Mouse (Mus musculus) heart, embryonic 13.5 days (tissue): ENCODE measurements around the gene Olfr1423. TPM values are rescaled to one million over a fixed set of nuclear protein-coding genes. Genes with fewer than 3 reads are reported as not detected.

Experiments used
- ATAC-seq: fragments of 200-750 bp; cut with Nextera tagmentation; 2 replicates; pipeline ENCODE4 v1.8.0; 2017; ENCODE audit warnings: moderate TSS enrichment; ENCODE audit not compliant: insufficient number of reproducible peaks, low FRiP score, low TSS enrichment; ENCODE audit errors: extremely low read depth
- H3K27ac ChIP-seq: fragments of 300-500 bp; sonication (generic); replicated peaks from 2 replicates; pipeline ENCODE4 v1.5.1; 2015; ENCODE audit warnings: moderate library complexity, mild to moderate bottlenecking, inconsistent platforms
- H3K27me3 ChIP-seq: fragments of 300-500 bp; sonication (generic); replicated peaks from 2 replicates; pipeline ENCODE4 v1.6.1; 2015; ENCODE audit warnings: mild to moderate bottlenecking, inconsistent platforms
- H3K36me3 ChIP-seq: fragments of 300-500 bp; sonication (generic); 2 replicates; pipeline ENCODE4 v1.6.1; 2015; ENCODE audit warnings: mild to moderate bottlenecking, inconsistent platforms
- H3K4me1 ChIP-seq: fragments of 300-500 bp; sonication (generic); 2 replicates; pipeline ENCODE4 v1.6.1; 2015; ENCODE audit warnings: inconsistent platforms
- H3K4me2 ChIP-seq: fragments of 300-500 bp; sonication (generic); 2 replicates; pipeline ENCODE4 v1.6.1; 2015; ENCODE audit warnings: inconsistent platforms, mild to moderate bottlenecking, moderate library complexity
- H3K4me3 ChIP-seq: fragments of 300-500 bp; sonication (generic); 2 replicates; pipeline ENCODE4 v1.5.1; 2015; ENCODE audit warnings: moderate library complexity, mild to moderate bottlenecking, inconsistent platforms
- H3K9ac ChIP-seq: fragments of 300-500 bp; sonication (generic); 2 replicates; pipeline ENCODE4 v1.6.1; 2015; ENCODE audit warnings: inconsistent platforms, mild to moderate bottlenecking, moderate library complexity
- H3K9me3 ChIP-seq: fragments of 300-500 bp; sonication (generic); 2 replicates; pipeline ENCODE4 v1.6.1; 2016; ENCODE audit warnings: inconsistent platforms
- WGBS: fragments of 180-500 bp; shearing (Covaris S2); methylation state at CpG from one replicate; pipeline ENCODE4 v1.1.7; 2015; ENCODE audit warnings: mixed read lengths; 5-methylcytosine and 5-hydroxymethylcytosine counted together
- polyA plus RNA-seq: library from polyadenylated mRNA; unstranded; fragments of >200 nt; fragmentation: Nextera tagmentation; extraction: Ambion mirVana; gene quantifications from 2 replicates; pipeline ENCODE4 v1.2.1, GENCODE M21; 2015

Gene Olfr1423
- polyA plus RNA-seq, 1 experiment from 2014 or later = not detected

- Histone ChIP-seq H3K9ac (peak overlapping the region; percentile 79), H3K4me3 (peak overlapping the region; percentile 63), H3K36me3 (no peaks in the 10 kb centered on the region), H3K4me2 (peak overlapping the region; percentile 80), H3K9me3 (no peaks in the 10 kb centered on the region), H3K4me1 (peaks cover 41% of the 10 kb centered on the region), H3K27me3 (no peaks in the 10 kb centered on the region), H3K27ac (peak overlapping the region; percentile 74)
- WGBS = under 1% methylated on average over 41 of the region's 41 CpGs
- peak; percentile 71 for ATAC-seq
Measured at GRCm38 (mm10) chr19:12005376-12006360, 35.4 kb downstream of the Olfr1423 start.

DNA sequence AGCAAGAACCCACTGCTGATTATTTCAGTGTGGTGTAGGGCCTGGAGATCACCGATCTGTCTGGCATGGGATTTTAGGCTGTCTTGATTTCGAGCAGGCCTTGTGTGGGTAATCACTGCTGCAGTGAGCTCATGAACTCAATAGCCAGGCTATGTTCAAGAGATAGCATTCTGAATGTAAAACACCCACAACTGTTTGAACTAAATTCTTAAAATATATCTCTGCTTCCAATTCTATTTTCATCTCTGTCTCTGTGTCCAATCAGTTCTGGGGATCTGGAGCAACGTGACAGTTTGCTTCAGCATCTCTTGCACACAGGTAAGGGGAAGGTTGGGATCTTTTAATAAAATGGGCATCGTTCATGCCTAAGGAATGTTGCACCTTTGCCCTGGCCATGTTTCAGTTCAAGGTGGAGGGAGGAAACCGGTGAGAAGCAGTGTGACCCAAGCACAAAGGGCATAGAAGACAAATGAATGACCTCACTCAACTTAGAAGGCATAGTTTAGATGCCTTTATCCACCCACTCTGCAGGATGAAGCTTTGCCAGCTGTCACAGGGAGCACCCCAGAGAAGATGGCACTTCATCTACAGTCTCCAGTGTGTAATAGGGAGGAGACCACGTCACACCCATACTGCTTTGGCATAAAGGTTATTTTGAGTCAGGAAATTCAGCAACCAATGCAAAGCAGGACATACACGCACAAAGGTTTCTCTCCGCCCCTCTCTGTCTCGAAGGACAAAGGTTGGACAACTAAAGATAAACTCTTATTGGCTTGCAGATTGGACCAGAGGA, 36.7 kb downstream of the Olfr1423 start:
- Histone ChIP-seq H3K27me3 (no peaks in the 10 kb centered on the region), H3K9ac (peak overlapping the region; percentile 79), H3K36me3 (no peaks in the 10 kb centered on the region), H3K4me2 (peak overlapping the region; percentile 80), H3K4me1 (peaks cover 42% of the 10 kb centered on the region), H3K4me3 (peak overlapping the region; percentile 63), H3K27ac (peak overlapping the region; percentile 74), H3K9me3 (no peaks in the 10 kb centered on the region)
- ATAC-seq = no peak
- 35% methylated on average over 9 of the region's 9 CpGs for WGBS

DNA sequence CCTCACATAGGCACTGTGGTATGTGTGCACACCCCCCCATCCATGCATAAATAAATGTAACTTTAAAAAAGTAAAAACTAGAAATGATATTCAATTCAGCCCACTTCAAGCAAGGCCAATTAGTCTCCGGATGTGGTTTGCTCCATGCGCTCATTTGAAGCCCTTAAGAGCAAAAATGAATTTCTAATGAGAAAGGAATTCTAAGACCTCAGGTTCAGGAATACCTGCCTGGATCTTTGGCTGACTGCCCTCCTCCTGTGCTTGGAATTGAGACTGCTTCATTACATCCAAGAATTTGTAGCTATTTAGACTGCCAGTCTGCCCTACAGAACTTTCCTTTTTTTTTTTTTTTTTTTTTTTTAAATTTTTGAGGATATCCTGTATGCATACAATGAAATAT, 37.5 kb downstream of the Olfr1423 start:
- Histone ChIP-seq H3K4me1 (peaks cover 38% of the 10 kb centered on the region), H3K9me3 (no peaks in the 10 kb centered on the region), H3K4me2 (no peak overlapping the region), H3K27ac (no peak overlapping the region), H3K36me3 (no peaks in the 10 kb centered on the region), H3K27me3 (no peaks in the 10 kb centered on the region), H3K9ac (no peak overlapping the region), H3K4me3 (no peak overlapping the region)
- WGBS = 74% methylated on average over 2 of the region's 2 CpGs
- no peak for ATAC-seq

DNA sequence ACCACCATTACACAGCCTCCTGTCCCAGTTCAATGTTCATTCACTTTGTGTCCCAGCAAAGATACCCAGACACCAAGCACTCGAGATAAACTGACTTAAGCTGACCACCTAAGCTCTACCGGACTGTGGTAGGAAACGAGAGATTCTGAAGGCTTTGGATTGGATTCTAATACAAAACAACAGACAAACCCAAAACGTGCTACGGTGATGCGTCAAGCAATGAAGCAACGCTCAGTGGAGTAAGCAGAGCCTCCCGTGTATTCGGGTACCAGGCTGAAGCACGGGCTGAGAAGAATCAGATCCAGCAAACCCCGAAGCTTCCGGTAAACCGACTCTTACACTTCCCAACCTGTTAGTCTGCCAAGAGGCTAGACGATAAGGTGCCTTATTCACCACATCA, 38.3 kb downstream of the Olfr1423 start:
- WGBS = 44% methylated on average over 14 of the region's 14 CpGs
- no peak overlapping the region for H3K9ac ChIP-seq

DNA sequence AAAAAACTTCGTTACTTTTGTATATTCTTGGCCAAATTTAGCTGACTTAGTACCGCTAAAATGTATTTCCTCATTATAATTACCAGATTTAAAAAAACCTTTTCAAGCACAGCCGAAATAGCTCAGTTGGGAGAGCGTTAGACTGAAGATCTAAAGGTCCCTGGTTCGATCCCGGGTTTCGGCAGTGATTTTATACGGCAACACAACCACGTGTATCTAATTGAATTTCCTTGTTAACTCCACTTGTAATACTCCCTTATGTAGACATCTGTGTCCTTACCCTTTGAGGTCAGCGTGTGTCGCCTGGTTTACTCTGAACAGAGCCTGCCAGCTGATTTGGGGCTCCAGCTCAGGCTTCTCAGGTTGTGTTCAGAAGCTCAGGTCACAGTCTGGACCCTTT, 39.0 kb downstream of the Olfr1423 start:
- ATAC-seq = no peak
- Histone ChIP-seq H3K27ac (no peak overlapping the region), H3K27me3 (no peaks in the 10 kb centered on the region), H3K9ac (0 out of 2 replicates have a peak overlapping the region, but pooled peaks have one; percentile 11), H3K4me1 (peaks cover 30% of the 10 kb centered on the region), H3K4me3 (peak overlapping the region; percentile 13), H3K36me3 (no peaks in the 10 kb centered on the region), H3K4me2 (peak overlapping the region; percentile 59), H3K9me3 (no peaks in the 10 kb centered on the region)
- WGBS = 5% methylated on average over 11 of the region's 11 CpGs

More for the DNA sequence above, 38.3 kb downstream of the Olfr1423 start:
- Histone ChIP-seq H3K4me2 (peak overlapping the region; percentile 59), H3K36me3 (no peaks in the 10 kb centered on the region), H3K9me3 (no peaks in the 10 kb centered on the region), H3K4me3 (peak overlapping the region; percentile 13), H3K27me3 (no peaks in the 10 kb centered on the region), H3K4me1 (peaks cover 37% of the 10 kb centered on the region), H3K27ac (no peak overlapping the region)
- ATAC-seq = no peak

DNA sequence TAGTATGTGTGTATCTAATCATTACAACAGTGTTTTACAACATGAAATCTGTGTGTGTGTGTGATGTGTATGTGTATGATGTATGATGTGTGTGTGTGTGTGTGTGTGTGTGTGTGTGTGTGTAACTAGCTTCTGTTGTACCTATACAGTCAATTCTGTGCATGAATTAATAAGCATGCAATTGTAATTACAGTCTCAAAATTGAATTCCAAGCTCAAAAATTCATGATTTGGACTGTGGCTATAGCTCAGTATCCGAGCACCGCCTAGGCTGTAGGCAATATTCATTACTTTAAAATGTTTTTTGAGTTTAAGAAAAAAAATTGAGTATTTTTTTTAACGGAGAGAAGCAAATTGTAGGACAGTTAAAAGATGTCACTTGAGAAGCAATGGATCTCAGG, 39.4 kb downstream of the Olfr1423 start:
- Histone ChIP-seq H3K27me3 (no peaks in the 10 kb centered on the region), H3K4me2 (0 out of 2 replicates have a peak overlapping the region, but pooled peaks have one; percentile 59), H3K4me1 (peaks cover 26% of the 10 kb centered on the region), H3K9me3 (no peaks in the 10 kb centered on the region), H3K4me3 (0 out of 2 replicates have a peak overlapping the region, but pooled peaks have one; percentile 9), H3K27ac (no peak overlapping the region), H3K9ac (no peak overlapping the region), H3K36me3 (no peaks in the 10 kb centered on the region)
- WGBS = 28% methylated on average over 3 of the region's 3 CpGs
- ATAC-seq = no peak

DNA sequence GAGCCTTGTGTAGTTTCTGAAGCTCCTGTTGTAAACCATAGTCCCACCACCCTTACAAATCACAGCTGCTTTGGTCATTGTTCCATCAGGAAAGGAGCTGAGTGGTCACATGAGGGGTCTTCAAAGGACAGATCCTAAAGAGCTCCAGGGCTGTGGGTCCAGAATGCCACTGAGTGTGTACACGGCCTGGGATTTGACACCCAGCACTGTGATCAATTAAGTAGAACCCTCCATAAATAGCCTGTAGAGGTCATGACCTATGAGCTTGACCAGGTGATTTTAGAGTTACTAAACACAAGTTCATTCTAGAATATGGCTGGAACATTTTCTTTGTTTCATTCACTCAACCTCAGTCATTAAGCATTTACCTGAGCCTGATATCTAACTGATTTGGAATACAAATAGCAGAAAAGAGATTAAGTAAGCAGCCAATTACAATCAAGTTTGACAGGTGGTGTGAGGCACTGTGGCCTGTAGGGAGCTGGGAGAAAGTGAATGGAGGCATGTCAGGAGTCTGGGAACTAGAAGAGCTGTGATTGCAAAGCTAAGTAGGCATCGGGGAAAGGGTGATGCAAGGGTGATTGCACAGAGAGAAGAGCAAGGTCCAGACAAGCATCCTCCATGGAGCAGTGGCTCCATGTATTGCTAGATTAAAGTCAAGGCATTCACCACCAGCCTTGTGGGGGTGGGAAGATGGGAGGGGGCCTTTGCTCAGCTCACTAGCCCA, 45.2 kb downstream of the Olfr1423 start:
- Histone ChIP-seq H3K27me3 (no peaks in the 10 kb centered on the region), H3K9me3 (no peaks in the 10 kb centered on the region), H3K4me3 (no peak overlapping the region), H3K4me2 (no peak overlapping the region), H3K9ac (no peak overlapping the region), H3K36me3 (peaks cover 48% of the 10 kb centered on the region), H3K27ac (no peak overlapping the region; the same call in 1 of the 2 replicates), H3K4me1 (peaks cover 18% of the 10 kb centered on the region)
- WGBS = 45% methylated on average over 2 of the region's 2 CpGs
- ATAC-seq = no peak

DNA sequence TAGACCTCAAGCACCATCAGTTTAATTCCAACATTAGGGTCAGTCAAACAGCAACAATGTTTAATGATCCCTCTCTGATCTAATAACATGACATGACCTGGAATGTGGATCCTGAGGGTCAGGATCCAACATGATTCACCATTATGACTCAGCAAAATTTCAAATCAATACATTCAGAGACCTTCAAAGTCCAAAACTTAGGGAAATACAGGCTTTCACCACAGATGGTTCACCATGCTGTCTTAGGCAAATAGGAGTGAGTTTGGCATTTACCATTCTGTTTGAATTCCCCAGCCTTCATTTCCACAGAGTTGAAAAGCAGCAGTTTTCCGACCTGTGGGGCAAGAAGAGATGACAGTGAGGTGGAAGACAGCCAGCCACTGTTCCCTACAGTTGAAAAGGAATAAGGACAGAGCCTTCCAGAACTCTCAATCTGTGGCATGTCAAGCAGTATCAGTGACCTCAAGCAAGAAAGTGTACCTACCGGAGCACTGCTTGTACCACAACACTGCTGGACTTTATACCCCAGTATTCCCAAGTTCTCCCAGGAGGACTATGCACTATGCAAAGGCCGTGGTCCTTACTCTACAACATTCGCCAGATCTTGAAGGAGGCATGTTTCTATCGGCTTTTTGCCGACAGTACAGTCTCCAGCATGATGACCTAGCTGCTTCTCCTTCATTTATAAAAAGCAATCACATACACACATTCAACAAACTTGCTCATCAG, 46.2 kb downstream of the Olfr1423 start:
- no peaks in the 10 kb centered on the region for H3K9me3 ChIP-seq
- no peaks in the 10 kb centered on the region for H3K27me3 ChIP-seq
- peaks cover 58% of the 10 kb centered on the region for H3K36me3 ChIP-seq
- H3K4me1 ChIP-seq = peaks cover 18% of the 10 kb centered on the region
- no peak overlapping the region for H3K4me3 ChIP-seq
- H3K27ac ChIP-seq = 0 out of 2 replicates have a peak overlapping the region, but pooled peaks have one; percentile 15
- 84% methylated on average over 6 of the region's 6 CpGs for WGBS
- H3K4me2 ChIP-seq = no peak overlapping the region
- no peak overlapping the region for H3K9ac ChIP-seq
- no peak for ATAC-seq

DNA sequence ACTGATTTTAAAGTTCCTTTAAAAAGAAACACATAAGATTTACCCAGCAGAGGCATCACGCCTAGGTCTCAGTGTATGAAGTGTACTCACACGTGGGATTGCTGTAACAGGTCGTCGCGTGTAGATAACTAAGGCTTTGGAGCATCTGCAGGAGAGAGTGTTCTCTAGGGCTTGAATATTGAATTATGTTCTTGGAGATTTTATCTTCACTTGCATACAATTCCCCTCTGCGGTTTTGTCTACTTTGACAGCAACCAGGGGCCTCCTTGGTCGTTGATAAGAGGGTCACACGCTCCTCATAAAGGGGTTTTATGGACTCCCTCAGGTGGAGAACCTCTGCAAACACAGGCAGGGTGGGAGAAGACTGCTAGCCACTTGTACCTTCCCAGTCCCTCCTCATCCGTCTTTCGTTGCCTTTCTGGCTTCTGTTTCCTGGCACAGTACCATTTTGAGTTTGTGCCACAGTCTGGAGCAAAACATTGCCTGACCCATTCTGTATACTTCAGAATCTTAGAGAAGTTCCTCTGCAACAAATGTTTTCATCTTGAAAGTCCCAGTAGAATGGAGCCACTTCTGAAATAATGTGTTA, 48.6 kb downstream of the Olfr1423 start:
- Histone ChIP-seq H3K36me3 (peaks cover 81% of the 10 kb centered on the region), H3K27ac (no peak overlapping the region), H3K4me1 (peaks cover 14% of the 10 kb centered on the region), H3K4me3 (no peak overlapping the region), H3K9me3 (no peaks in the 10 kb centered on the region), H3K4me2 (no peak overlapping the region), H3K27me3 (no peaks in the 10 kb centered on the region), H3K9ac (no peak overlapping the region)
- 83% methylated on average over 10 of the region's 10 CpGs for WGBS
- no peak for ATAC-seq

- Histone ChIP-seq H3K27ac (no peak overlapping the region), H3K4me3 (no peak overlapping the region), H3K36me3 (peaks cover 86% of the 10 kb centered on the region), H3K9ac (no peak overlapping the region), H3K4me2 (no peak overlapping the region), H3K4me1 (peaks cover 14% of the 10 kb centered on the region), H3K27me3 (no peaks in the 10 kb centered on the region), H3K9me3 (no peaks in the 10 kb centered on the region)
- 90% methylated on average over 9 of the region's 9 CpGs for WGBS
- no peak for ATAC-seq
Measured at GRCm38 (mm10) chr19:11992034-11992433, 49.1 kb downstream of the Olfr1423 start.
